Mouse (Mus musculus) urinary bladder, adult 2 months (tissue): ENCODE measurements around the gene Kat6b. TPM values are rescaled to one million over a fixed set of nuclear protein-coding genes. Genes with fewer than 3 reads are reported as not detected.

Experiments used
- DNase-seq: peaks from one replicate; pipeline ENCODE4 v3.0.0; 2022; ENCODE audit warnings: low spot score
- polyA plus RNA-seq: library from polyadenylated mRNA; depleted of rRNA; stranded (reverse); fragments of >200 nt; gene quantifications from 2 replicates; pipeline ENCODE4 v1.2.3, GENCODE M21; 2012

The Kat6b gene
- polyA plus RNA-seq, 1 experiment, result 10.2 TPM

GRCm38 (mm10) chr14:21560481-21561209, 79.4 kb downstream of the Kat6b start:
- DNase-seq, result no peak

- DNase-seq, result no peak
Measured at GRCm38 (mm10) chr14:21561396-21562065, 80.3 kb downstream of the Kat6b start.

GRCm38 (mm10) chr14:21563584-21564118, 82.4 kb downstream of the Kat6b start:
- DNase-seq, result no peak

- no peak for DNase-seq
Measured at GRCm38 (mm10) chr14:21565541-21566353, 84.5 kb downstream of the Kat6b start.

- DNase-seq, result no peak
Measured at GRCm38 (mm10) chr14:21567293-21567984, 86.2 kb downstream of the Kat6b start.

GRCm38 (mm10) chr14:21568821-21569220, 87.6 kb downstream of the Kat6b start:
- no peak for DNase-seq

GRCm38 (mm10) chr14:21574686-21575309, 93.6 kb downstream of the Kat6b start:
- no peak for DNase-seq

GRCm38 (mm10) chr14:21576867-21577266, 95.6 kb downstream of the Kat6b start:
- no peak for DNase-seq

GRCm38 (mm10) chr14:21581198-21581597, 100.0 kb downstream of the Kat6b start:
- DNase-seq, result no peak

GRCm38 (mm10) chr14:21582301-21582700, 101.1 kb downstream of the Kat6b start:
- no peak for DNase-seq

- no peak for DNase-seq
Measured at GRCm38 (mm10) chr14:21583051-21583450, 101.8 kb downstream of the Kat6b start.

- DNase-seq, result no peak
Measured at GRCm38 (mm10) chr14:21583868-21584267, 102.6 kb downstream of the Kat6b start.

- DNase-seq, result no peak
Measured at GRCm38 (mm10) chr14:21584468-21585135, 103.4 kb downstream of the Kat6b start.

GRCm38 (mm10) chr14:21585491-21586251, 104.4 kb downstream of the Kat6b start:
- no peak for DNase-seq

GRCm38 (mm10) chr14:21586481-21587118, 105.4 kb downstream of the Kat6b start:
- no peak for DNase-seq

- no peak for DNase-seq
Measured at GRCm38 (mm10) chr14:21587931-21588330, 106.7 kb downstream of the Kat6b start.

GRCm38 (mm10) chr14:21589620-21590019, 108.4 kb downstream of the Kat6b start:
- no peak for DNase-seq

GRCm38 (mm10) chr14:21590205-21590604, 109.0 kb downstream of the Kat6b start:
- DNase-seq, result no peak

GRCm38 (mm10) chr14:21592152-21592551, 110.9 kb downstream of the Kat6b start:
- no peak for DNase-seq
